Mouse (Mus musculus) cerebellum, postnatal 14 days (tissue): ENCODE results near the gene Inpp5k.
"Not testable (repeated sequence)": the region's sequence is repeated elsewhere in the genome, so short reads cannot be mapped to it uniquely, and the experiment has no call there.

Experiments used
- DNase-seq, 2 experiments: peaks; one replicate each; pipeline ENCODE4 v3.0.0; 2021; ENCODE audit warnings: mixed read lengths in 2 of 2

Gene Inpp5k

DNA sequence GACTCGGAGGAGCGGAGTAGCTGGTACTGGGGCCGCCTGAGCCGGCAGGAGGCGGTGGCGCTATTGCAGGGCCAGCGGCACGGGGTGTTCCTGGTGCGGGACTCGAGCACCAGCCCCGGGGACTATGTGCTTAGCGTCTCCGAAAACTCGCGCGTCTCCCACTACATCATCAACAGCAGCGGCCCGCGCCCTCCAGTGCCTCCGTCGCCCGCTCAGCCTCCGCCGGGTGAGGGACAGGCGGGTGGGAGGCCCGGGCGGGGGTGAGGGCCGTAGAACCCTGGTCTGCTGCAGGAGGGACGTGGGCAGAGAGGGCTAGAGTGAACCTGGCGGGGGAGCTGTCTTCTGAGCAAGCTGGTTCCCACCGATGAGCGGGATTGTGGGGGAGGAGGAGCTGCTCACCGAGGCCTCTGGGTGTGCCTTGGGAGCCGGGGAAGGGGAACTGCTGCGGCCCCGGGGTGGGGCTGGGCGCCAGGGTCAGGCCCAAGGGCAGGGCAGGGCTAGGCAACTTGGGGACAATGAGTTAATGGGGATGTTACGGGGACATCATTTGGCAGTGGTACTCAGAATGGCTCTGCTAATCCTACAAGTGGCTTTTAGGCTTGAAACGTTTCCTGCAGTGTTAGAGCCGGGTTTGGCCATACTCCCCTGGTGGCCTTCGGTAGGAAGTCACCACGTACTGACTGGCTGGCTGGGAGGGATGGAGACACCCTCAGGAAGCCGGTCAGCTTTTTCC, 48.8 kb downstream of the Inpp5k start:
- DNase-seq: no peak

DNA sequence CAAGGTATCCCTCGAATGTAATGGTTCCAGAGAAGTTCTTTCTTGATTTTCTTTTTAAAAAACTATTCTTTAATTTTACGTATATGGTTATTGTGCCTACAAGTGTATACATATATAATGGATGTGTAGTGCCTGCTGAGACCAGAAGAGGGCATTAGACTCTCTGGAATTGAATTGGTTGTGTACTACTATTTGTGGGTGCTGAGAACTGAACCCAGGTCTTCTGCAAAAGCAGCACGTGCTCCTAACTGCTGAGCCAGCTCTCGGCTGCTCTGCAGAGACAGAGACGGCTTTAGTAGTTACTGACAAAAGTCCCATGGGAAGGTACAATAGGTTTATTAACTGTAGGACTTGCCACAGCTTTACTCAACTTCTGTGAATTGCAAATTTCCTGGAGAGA, 53.7 kb downstream of the Inpp5k start:
- no peak for DNase-seq

GRCm38 (mm10) chr11:75684956-75685355, 54.2 kb downstream of the Inpp5k start:
- DNase-seq: peak; percentile 24 to 30

- DNase-seq: no peak
These were observed 56.7 kb downstream of the Inpp5k start for GRCm38 (mm10) chr11:75687343-75687993.

DNA sequence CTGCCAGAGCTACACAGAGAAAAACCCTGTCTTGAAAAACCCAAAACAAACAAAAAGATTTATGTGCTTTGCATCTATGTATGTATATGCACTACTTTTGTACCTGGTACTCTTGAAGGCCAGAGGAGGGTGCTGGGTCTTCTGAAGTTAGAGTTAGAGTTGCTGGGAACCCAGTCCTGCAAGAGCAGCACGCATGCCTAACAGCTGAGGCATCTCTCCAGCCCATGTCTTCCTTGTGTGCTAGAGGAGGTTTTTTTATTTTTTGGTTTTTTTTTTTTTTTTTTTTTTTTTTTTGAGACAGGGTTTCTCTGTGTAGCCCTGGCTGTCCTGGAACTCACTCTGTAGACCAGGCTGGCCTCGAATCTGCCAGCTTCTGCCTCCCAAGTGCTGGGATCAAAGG, 57.3 kb downstream of the Inpp5k start:
- DNase-seq: no peak

GRCm38 (mm10) chr11:75689977-75690376, 59.2 kb downstream of the Inpp5k start:
- no peak for DNase-seq

- no peak for DNase-seq
These were observed 60.3 kb downstream of the Inpp5k start for GRCm38 (mm10) chr11:75691047-75691446.

- no peak for DNase-seq
These were observed 62.8 kb downstream of the Inpp5k start for GRCm38 (mm10) chr11:75693570-75693969.

- DNase-seq: not testable (repeated sequence)
These were observed 66.7 kb downstream of the Inpp5k start for GRCm38 (mm10) chr11:75697464-75697863.
